Mouse (Mus musculus) forebrain, embryonic 16.5 days (tissue): ENCODE data around the gene Gpd1. TPM values are rescaled to one million over a fixed set of nuclear protein-coding genes. Genes with fewer than 3 reads are reported as not detected.
"Not testable (repeated sequence)": the region's sequence is repeated elsewhere in the genome, so short reads cannot be mapped to it uniquely, and the experiment has no call there.

Experiments used
- ATAC-seq: fragments of 200-750 bp; cut with Nextera tagmentation; 2 replicates; pipeline ENCODE4 v1.8.0; 2017; ENCODE audit warnings: mild to moderate bottlenecking, moderate library complexity
- H3K27ac ChIP-seq: fragments of 300-500 bp; sonication (generic); 2 replicates; pipeline ENCODE4 v1.5.1; 2014; ENCODE audit warnings: low read length, control low read depth
- H3K27me3 ChIP-seq: fragments of 300-500 bp; sonication (generic); replicated peaks from 2 replicates; pipeline ENCODE4 v1.6.1; 2014; ENCODE audit warnings: low read length; ENCODE audit not compliant: control insufficient read depth, insufficient read depth
- H3K36me3 ChIP-seq: fragments of 300-500 bp; sonication (generic); 2 replicates; pipeline ENCODE4 v1.6.1; 2014; ENCODE audit not compliant: control insufficient read depth, insufficient read depth
- H3K4me1 ChIP-seq: fragments of 300-500 bp; sonication (generic); replicated peaks from 2 replicates; pipeline ENCODE4 v1.6.1; 2014; ENCODE audit warnings: low read length; ENCODE audit not compliant: control insufficient read depth, insufficient read depth
- H3K4me2 ChIP-seq: fragments of 300-500 bp; sonication (generic); 2 replicates; pipeline ENCODE4 v1.6.1; 2014; ENCODE audit warnings: mild to moderate bottlenecking, low read length, control low read depth
- H3K4me3 ChIP-seq: fragments of 300-500 bp; sonication (generic); replicated peaks from 2 replicates; pipeline ENCODE4 v1.5.1; 2014; ENCODE audit warnings: mild to moderate bottlenecking, low read length, control low read depth
- H3K9ac ChIP-seq: fragments of 300-500 bp; sonication (generic); replicated peaks from 2 replicates; pipeline ENCODE4 v1.6.1; 2014; ENCODE audit warnings: low read depth, low read length, control low read depth
- H3K9me3 ChIP-seq: fragments of 300-500 bp; sonication (generic); 2 replicates; pipeline ENCODE4 v1.6.1; 2016; ENCODE audit warnings: low read length; ENCODE audit not compliant: control insufficient read depth
- WGBS: fragments of 180-500 bp; shearing (Covaris S2); extraction: QIAGEN DNeasy Blood & Tissue Kit; methylation state at CpG from one replicate; pipeline ENCODE4 v1.1.7; 2014; 5-methylcytosine and 5-hydroxymethylcytosine counted together
- polyA plus RNA-seq: library from polyadenylated mRNA; unstranded; fragments of >200 nt; fragmentation: Nextera tagmentation; extraction: Ambion mirVana; gene quantifications from 2 replicates; pipeline ENCODE4 v1.2.1, GENCODE M21; 2015

Gene Gpd1
- polyA plus RNA-seq, 1 experiment from 2014 or later = 2.4 TPM

GRCm38 (mm10) chr15:99723515-99724291 is 6.4 kb downstream of the Gpd1 start:
- Histone ChIP-seq H3K36me3 (peaks cover 2% of the 10 kb centered on the region), H3K4me2 (peak overlapping the region; percentile 66; the same call in 1 of the 2 replicates), H3K27ac (peak overlapping the region; percentile 69), H3K4me1 (peaks cover 28% of the 10 kb centered on the region), H3K27me3 (no peaks in the 10 kb centered on the region), H3K9me3 (no peaks in the 10 kb centered on the region), H3K4me3 (no peak overlapping the region), H3K9ac (peak overlapping the region; percentile 64; the same call in 1 of the 2 replicates)
- no peak for ATAC-seq
- 18% methylated on average over 11 of the region's 11 CpGs for WGBS

DNA sequence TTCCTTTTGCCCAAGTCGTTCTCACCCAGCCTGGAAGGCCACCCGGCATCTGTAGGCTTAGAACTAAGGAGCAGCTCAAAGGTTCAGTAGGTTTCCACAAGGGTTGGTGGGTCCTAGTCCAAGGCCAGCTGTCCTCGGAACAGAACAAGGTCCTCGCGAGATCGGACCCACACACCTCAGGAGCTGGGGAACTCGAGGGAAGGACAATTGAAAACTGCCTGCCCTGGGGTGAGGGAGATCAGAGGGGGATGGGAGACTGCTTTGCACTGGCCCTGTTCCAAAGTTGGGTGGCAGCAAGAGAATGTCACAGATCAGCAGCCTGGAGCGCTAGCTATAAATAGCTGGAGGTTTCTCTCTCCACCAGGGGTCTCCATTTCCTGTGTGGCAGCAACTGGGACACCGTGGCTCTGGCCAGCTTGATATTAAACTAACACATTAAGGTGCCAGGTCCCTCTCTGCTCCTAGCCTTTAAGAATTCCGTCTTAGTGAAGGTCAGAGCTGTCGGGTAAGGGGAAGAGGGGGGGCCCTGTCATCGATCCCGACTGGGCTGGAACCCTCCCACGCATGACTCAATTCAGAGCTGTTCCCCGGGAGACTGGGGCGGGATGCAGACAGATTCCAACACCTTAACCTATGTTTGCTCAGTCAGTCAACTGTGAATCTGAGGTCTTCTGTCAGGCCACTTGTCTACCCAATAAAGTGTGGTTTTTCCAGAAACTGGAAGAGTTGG is 7.1 kb downstream of the Gpd1 start:
- peaks cover 10% of the 10 kb centered on the region for H3K36me3 ChIP-seq
- H3K4me1 ChIP-seq = peaks cover 28% of the 10 kb centered on the region
- 0 out of 2 replicates have a peak, but pooled peaks cover 3% of the 10 kb centered on the region for H3K9me3 ChIP-seq
- H3K27ac ChIP-seq = peak overlapping the region; percentile 69
- WGBS = 10% methylated on average over 16 of the region's 16 CpGs
- H3K27me3 ChIP-seq = no peaks in the 10 kb centered on the region
- peak overlapping the region; percentile 64 for H3K9ac ChIP-seq
- peak overlapping the region; percentile 77 for H3K4me3 ChIP-seq
- peak; percentile 19 for ATAC-seq
- H3K4me2 ChIP-seq = peak overlapping the region; percentile 66

DNA sequence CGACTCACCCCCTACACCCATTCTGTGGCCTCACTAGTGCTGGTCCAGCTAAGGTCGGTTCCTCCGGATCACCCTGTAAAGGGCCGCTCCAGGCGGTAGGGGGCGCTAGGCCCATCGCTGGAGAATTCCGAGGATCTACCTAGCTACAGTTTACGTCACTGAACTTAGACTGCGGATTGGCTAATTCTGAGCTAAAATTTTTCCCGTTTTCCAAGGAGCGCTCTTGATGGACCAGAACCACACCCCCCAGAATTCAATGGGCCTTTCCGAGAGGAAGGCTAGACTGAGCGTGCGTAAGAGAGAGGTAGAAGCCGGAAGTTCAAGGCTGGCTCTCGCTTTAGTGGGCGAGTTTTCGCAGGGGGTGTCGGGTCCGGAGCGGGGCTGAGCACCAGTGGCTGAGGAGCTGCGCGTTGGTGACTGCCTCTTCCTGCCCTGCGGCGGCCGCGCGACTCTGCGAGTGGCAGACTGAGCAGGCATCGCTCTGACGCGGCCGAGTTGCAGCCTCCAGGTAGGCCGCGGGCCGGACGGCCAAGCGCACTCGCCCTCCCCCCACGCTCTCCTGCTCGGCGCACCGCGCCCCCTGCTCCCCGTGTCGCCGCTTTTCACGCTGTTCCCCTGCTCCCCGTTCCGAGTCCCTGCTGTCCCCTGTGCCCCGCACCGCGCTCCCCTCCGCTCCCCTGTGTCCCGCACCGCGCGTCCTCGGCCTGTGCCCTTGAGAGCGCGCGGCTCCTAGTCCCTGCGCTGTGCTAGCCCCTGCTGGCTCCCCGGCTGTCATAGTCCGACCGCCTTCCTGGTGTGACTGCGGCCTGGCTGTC is 8.2 kb downstream of the Gpd1 start, which contains the start of gene Cox14:
Cox14 (plus strand) TSS at position 278 of the 815 bp plus-strand sequence.
- Histone ChIP-seq H3K4me1 (peaks cover 28% of the 10 kb centered on the region), H3K36me3 (peaks cover 10% of the 10 kb centered on the region), H3K27ac (peak within 1 kb of the TSS; percentile 82), H3K9me3 (0 out of 2 replicates have a peak, but pooled peaks cover 3% of the 10 kb centered on the region), H3K9ac (peak within 1 kb of the TSS; percentile 87), H3K27me3 (no peaks in the 10 kb centered on the region), H3K4me3 (peak within 1 kb of the TSS; percentile 77), H3K4me2 (peak within 1 kb of the TSS; percentile 66)
- 0% methylated on average over 62 of the region's 68 CpGs for WGBS
- ATAC-seq = peak; percentile 96

- Histone ChIP-seq H3K27me3 (no peaks in the 10 kb centered on the region), H3K36me3 (peaks cover 10% of the 10 kb centered on the region), H3K4me3 (peak overlapping the region; percentile 77), H3K4me2 (peak overlapping the region; percentile 63), H3K9me3 (0 out of 2 replicates have a peak, but pooled peaks cover 3% of the 10 kb centered on the region), H3K27ac (no peak overlapping the region), H3K4me1 (peaks cover 28% of the 10 kb centered on the region), H3K9ac (peak overlapping the region; percentile 87)
- no peak for ATAC-seq
- WGBS = 75% methylated on average over 2 of the region's 2 CpGs
Observed at GRCm38 (mm10) chr15:99726549-99726948, 9.2 kb downstream of the Gpd1 start.

- not testable (repeated sequence) for H3K4me3 ChIP-seq, H3K9ac ChIP-seq, H3K27me3 ChIP-seq, H3K27ac ChIP-seq, H3K9me3 ChIP-seq, H3K36me3 ChIP-seq, ATAC-seq, H3K4me2 ChIP-seq
- 92% methylated on average over 4 of the region's 5 CpGs for WGBS
- H3K4me1 ChIP-seq = peaks cover 28% of the 10 kb centered on the region
Observed at GRCm38 (mm10) chr15:99727039-99727438, 9.7 kb downstream of the Gpd1 start.

- H3K4me3 ChIP-seq = no peak overlapping the region
- H3K4me1 ChIP-seq = peaks cover 28% of the 10 kb centered on the region
- no peak for ATAC-seq
- no peak overlapping the region for H3K9ac ChIP-seq
- 0 out of 2 replicates have a peak, but pooled peaks cover 3% of the 10 kb centered on the region for H3K9me3 ChIP-seq
- 95% methylated on average over 12 of the region's 12 CpGs for WGBS
- no peak overlapping the region for H3K4me2 ChIP-seq
- H3K27ac ChIP-seq = no peak overlapping the region
- peaks cover 10% of the 10 kb centered on the region for H3K36me3 ChIP-seq
- no peaks in the 10 kb centered on the region for H3K27me3 ChIP-seq
Observed at GRCm38 (mm10) chr15:99727525-99727924, 10.2 kb downstream of the Gpd1 start.

DNA sequence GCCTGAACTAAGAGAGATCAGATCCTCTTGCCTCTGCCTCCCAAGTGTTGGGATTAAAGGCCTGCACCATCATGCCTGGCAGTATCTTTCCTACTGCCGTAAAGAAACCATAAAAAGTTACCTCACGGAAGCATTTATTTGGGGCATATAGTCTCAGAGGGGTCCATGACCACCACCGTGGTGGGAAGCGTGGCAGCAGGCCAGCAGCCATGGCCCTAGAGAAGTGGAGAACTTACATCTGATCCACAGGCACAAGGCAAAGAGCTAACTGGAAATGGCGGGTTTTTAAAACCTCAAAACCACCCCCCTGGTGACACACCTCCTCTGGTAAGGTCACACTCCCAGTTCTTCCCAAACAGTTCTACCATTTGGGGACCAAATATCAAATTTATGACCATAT is 10.9 kb downstream of the Gpd1 start:
- Histone ChIP-seq H3K9me3 (0 out of 2 replicates have a peak, but pooled peaks cover 3% of the 10 kb centered on the region), H3K27me3 (no peaks in the 10 kb centered on the region), H3K9ac (no peak overlapping the region), H3K36me3 (peaks cover 10% of the 10 kb centered on the region), H3K4me3 (no peak overlapping the region), H3K4me2 (no peak overlapping the region), H3K4me1 (peaks cover 28% of the 10 kb centered on the region), H3K27ac (no peak overlapping the region)
- WGBS = 98% methylated on average over 5 of the region's 5 CpGs
- no peak for ATAC-seq

GRCm38 (mm10) chr15:99729056-99729783 is 11.9 kb downstream of the Gpd1 start:
- H3K4me3 ChIP-seq = no peak overlapping the region
- no peak overlapping the region for H3K9ac ChIP-seq
- no peak overlapping the region for H3K4me2 ChIP-seq
- 0 out of 2 replicates have a peak, but pooled peaks cover 3% of the 10 kb centered on the region for H3K9me3 ChIP-seq
- peaks cover 13% of the 10 kb centered on the region for H3K36me3 ChIP-seq
- no peak for ATAC-seq
- no peak overlapping the region for H3K27ac ChIP-seq
- peaks cover 19% of the 10 kb centered on the region for H3K4me1 ChIP-seq
- WGBS = 96% methylated on average over 3 of the region's 4 CpGs
- H3K27me3 ChIP-seq = no peaks in the 10 kb centered on the region
